Mouse (Mus musculus) megakaryocyte, embryonic 14.5 days (primary cell): ENCODE results near the gene Dpp7. TPM values are rescaled to one million over a fixed set of nuclear protein-coding genes. Genes with fewer than 3 reads are reported as not detected.

ENCODE experiments used
- H3K27me3 ChIP-seq: replicated peaks from 2 replicates; pipeline ENCODE3; 2012; ENCODE audit warnings: inconsistent platforms
- H3K36me3 ChIP-seq: replicated peaks from 2 replicates; pipeline ENCODE3; 2012; ENCODE audit warnings: low read length, inconsistent platforms, mixed read lengths
- H3K4me1 ChIP-seq: 2 replicates; pipeline ENCODE4 v1.6.1; 2012; ENCODE audit warnings: inconsistent platforms
- H3K4me3 ChIP-seq: replicated peaks from 2 replicates; pipeline ENCODE3; 2012; ENCODE audit warnings: moderate library complexity, mild to moderate bottlenecking, inconsistent platforms
- H3K9me3 ChIP-seq: 2 replicates; pipeline ENCODE4 v1.6.1; 2012; ENCODE audit warnings: inconsistent platforms
- FLI1 ChIP-seq: IDR thresholded peaks from 2 replicates; pipeline ENCODE4 v1.6.1; 2012; ENCODE audit warnings: low read length, inconsistent platforms, mixed read lengths
- GATA1 ChIP-seq: IDR thresholded peaks from 3 replicates; pipeline ENCODE4 v1.6.1; 2012; ENCODE audit warnings: mixed read lengths, low read length, inconsistent platforms, borderline replicate concordance
- polyA plus RNA-seq: library from polyadenylated mRNA; stranded (reverse); fragments of >175 nt; gene quantifications from 2 replicates; pipeline ENCODE4 v1.2.3, GENCODE M21; 2012; ENCODE audit warnings: low replicate concordance; ENCODE audit not compliant: insufficient read depth

The Dpp7 gene
- polyA plus RNA-seq, 1 experiment: 4.4 TPM

DNA sequence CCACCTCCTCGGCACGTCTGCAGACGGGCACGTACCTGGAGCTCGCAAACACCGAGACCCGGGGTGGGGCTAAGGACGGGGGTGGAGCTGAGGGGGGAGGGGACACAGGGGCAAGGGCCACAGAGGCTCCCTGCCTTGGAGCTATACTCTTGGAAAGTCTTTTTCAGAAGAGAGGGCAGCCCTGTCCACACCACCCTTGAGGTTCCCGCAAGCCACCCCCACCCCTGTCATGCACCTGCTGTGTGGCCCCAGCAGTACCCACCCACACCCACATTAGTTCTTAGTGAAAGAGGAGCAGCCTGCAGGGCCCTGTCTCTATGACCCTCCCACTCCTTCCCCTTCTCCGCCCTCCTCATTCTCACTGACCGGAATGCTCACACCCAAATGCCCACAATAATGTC is 44.7 kb downstream of the Dpp7 start:
- Histone ChIP-seq H3K4me1 (peaks cover 17% of the 10 kb centered on the region), H3K27me3 (peaks cover 92% of the 10 kb centered on the region), H3K4me3 (no peak overlapping the region), H3K36me3 (no peaks in the 10 kb centered on the region), H3K9me3 (peaks cover 5% of the 10 kb centered on the region)
- TF ChIP-seq GATA1: no peak
- no peak for TF ChIP-seq FLI1

DNA sequence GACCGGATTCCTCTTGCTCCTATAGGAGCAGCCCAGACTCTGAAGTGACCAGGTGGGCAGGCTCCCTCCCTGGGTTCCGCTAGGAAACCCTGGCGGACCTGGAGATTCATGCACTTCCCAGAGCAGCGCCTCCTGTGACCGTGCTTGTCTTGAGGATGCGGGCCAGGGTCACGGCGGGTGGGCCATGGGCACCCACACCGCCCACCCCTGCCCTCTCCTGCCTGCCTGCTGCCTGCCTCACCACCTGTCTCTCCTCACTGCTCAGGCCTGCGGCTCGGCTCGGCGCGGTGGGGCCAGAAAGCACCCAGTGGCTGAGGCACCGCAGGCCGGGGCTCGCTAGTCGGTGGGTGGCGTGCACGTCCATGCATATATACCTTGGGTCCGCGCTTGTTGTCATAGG is 45.2 kb downstream of the Dpp7 start:
- Histone ChIP-seq H3K27me3 (peaks cover 92% of the 10 kb centered on the region), H3K4me1 (peaks cover 17% of the 10 kb centered on the region), H3K4me3 (peak overlapping the region; percentile 38), H3K9me3 (peaks cover 5% of the 10 kb centered on the region), H3K36me3 (no peaks in the 10 kb centered on the region)
- no peak for TF ChIP-seq GATA1
- no peak for TF ChIP-seq FLI1

DNA sequence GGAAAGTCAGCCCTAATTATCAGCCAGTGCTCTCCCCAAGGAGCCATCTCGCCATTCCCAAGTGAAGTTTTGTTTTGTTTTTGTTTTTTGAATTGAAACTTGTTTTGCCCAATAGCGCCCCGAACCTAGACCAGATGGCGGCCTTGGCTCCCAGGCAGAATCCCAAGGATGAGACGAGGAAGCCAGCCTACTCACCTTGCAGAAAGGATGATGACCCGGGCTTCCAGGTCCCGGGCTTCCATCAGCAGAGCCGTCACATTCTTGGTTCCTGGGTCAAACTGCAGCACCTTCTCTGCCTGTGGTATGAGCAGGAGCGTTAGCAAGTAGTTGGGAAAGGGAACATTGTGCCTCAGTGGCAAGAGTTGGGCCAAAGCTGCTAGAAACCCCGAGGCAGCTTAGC is 46.0 kb downstream of the Dpp7 start:
- TF ChIP-seq FLI1 (no peak), GATA1 (no peak)
- Histone ChIP-seq H3K9me3 (peaks cover 5% of the 10 kb centered on the region), H3K36me3 (no peaks in the 10 kb centered on the region), H3K4me1 (peaks cover 23% of the 10 kb centered on the region), H3K4me3 (no peak overlapping the region), H3K27me3 (peaks cover 92% of the 10 kb centered on the region)

DNA sequence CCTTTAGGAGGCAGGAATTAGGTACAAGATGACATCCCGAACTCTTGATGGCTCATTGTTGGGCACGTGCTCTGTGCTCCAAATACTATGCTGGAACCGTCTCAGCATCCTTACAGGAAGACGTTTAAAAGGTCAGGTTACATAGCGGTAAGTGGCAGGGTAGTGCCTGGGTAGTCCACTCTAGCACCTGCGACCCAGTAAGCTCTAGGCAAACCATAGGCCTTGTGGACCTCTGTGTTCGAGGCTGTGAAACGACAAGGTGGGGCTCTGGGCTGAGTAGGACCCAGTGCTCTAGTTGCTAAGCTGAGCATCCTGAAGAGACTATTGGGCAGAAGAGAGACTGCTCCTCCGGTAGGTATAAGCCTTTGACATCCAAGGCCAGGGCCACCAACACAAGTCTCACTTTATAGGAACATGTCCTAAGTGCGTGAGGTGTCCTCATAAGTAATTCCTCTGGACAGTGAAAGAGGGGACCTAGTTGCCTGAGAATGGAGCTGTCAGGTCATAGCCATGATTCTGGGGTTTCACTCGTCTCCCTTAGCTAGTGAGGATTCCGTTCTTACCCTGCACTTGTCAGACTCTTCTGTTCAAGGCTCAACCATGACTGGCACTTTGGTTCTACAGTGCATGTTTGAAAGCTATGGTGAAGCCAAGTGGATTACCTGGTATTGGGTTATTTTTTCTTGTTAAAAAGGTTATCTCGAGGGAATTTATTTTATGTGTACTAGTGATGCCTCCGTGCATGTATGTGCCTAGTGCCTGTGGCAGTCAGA is 50.4 kb downstream of the Dpp7 start:
- Histone ChIP-seq H3K27me3 (peaks cover 88% of the 10 kb centered on the region), H3K4me3 (no peak overlapping the region), H3K9me3 (peaks cover 11% of the 10 kb centered on the region), H3K36me3 (no peaks in the 10 kb centered on the region), H3K4me1 (peaks cover 20% of the 10 kb centered on the region)
- TF ChIP-seq GATA1 (no peak), FLI1 (no peak)

DNA sequence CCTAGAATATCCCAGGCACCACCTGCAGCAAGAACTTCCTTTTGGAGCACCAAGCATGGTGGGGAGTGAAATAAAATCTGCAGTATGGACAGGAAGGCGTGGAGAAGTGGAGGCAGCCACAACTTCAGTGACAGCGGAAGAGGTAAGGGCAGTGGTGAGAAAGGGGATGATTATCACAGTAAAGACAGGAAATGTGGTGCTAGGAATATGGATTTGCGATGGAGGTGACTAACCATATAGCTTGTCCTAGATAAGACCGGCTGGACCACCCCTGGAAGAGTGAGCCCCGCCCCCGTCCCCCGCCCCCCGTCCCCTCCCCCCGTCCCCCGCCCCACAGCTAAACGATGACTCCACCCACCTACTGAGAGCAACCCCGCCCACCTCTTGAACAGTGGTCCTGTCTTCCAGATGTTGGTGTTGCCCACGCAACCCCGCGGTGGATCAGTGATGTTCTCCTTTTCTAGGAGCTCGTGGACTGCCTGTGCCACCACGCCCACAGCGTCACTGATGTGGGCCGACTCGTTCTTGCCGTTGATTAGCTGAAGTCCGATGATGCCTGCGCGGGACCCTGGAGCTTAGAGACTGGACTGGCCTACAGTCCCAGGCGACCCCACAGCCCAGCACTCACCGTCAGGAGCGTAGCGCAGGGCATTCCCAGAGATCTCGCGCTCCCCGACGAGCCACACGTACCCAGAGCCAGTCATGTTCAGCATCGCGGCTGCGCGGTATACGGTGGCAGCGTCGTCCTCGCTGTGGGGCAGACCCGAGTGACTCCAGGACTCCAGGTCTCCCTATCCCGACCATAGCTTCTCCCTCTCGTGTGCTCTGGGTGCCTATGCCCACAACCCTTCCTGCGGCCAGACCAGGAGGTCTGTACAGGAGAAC is 51.3 kb downstream of the Dpp7 start:
- H3K27me3 ChIP-seq: peaks cover 80% of the 10 kb centered on the region
- H3K4me1 ChIP-seq: peaks cover 20% of the 10 kb centered on the region
- H3K36me3 ChIP-seq: no peaks in the 10 kb centered on the region
- peaks cover 9% of the 10 kb centered on the region; the same call in 1 of the 2 replicates for H3K9me3 ChIP-seq
- no peak for TF ChIP-seq FLI1
- no peak for TF ChIP-seq GATA1
- peak overlapping the region; percentile 87 for H3K4me3 ChIP-seq

GRCm38 (mm10) chr2:25303931-25304656 is 52.1 kb downstream of the Dpp7 start:
- peak overlapping the region; percentile 69 for H3K4me3 ChIP-seq
- no peak for TF ChIP-seq FLI1
- H3K36me3 ChIP-seq: no peaks in the 10 kb centered on the region
- H3K9me3 ChIP-seq: peaks cover 10% of the 10 kb centered on the region; the same call in 1 of the 2 replicates
- peaks cover 20% of the 10 kb centered on the region for H3K4me1 ChIP-seq
- peaks cover 80% of the 10 kb centered on the region for H3K27me3 ChIP-seq

- H3K4me1 ChIP-seq: peaks cover 20% of the 10 kb centered on the region
- H3K36me3 ChIP-seq: no peaks in the 10 kb centered on the region
- no peak for TF ChIP-seq FLI1
- no peak for TF ChIP-seq GATA1
- peaks cover 12% of the 10 kb centered on the region for H3K9me3 ChIP-seq
- H3K27me3 ChIP-seq: peaks cover 78% of the 10 kb centered on the region
- no peak overlapping the region for H3K4me3 ChIP-seq
Measured at GRCm38 (mm10) chr2:25303452-25303851, 52.7 kb downstream of the Dpp7 start.

Other genes starting within 250 kb of the Dpp7 start
- gene Nrarp, start 175.6 kb downstream of the Dpp7 start, polyA plus RNA-seq: 7.9 and 8.1 TPM in 2 replicates
- gene Tor4a, start 159.5 kb downstream of the Dpp7 start, polyA plus RNA-seq: 10.3 and 14.6 TPM in 2 replicates
- gene Nelfb, start 144.9 kb downstream of the Dpp7 start, polyA plus RNA-seq: 22.9 and 24.0 TPM in 2 replicates
- 0.08 and 1.5 TPM in 2 replicates for gene Stpg3, start 141.7 kb downstream of the Dpp7 start, polyA plus RNA-seq
- not detected in 2 replicates for gene Fam166a, start 137.6 kb downstream of the Dpp7 start, polyA plus RNA-seq
- 264 and 365 TPM in 2 replicates for gene Tubb4b, start 131.7 kb downstream of the Dpp7 start, polyA plus RNA-seq
- not detected in 2 replicates for gene Slc34a3, start 122.0 kb downstream of the Dpp7 start, polyA plus RNA-seq
- gene Rnf224, start 119.6 kb downstream of the Dpp7 start, polyA plus RNA-seq: not detected in 2 replicates
- 3.8 and 7.6 TPM in 2 replicates for gene Rnf208, start 114.1 kb downstream of the Dpp7 start, polyA plus RNA-seq
- not detected in 2 replicates for gene Cysrt1, start 113.9 kb downstream of the Dpp7 start, polyA plus RNA-seq
- 1.1 TPM in 1 of 2 replicates, not detected in the other for gene AL732309.1, start 109.5 kb downstream of the Dpp7 start, polyA plus RNA-seq
- gene Tmem203, start 100.9 kb downstream of the Dpp7 start, polyA plus RNA-seq: 16.3 and 20.0 TPM in 2 replicates
- gene Tprn, start 93.7 kb downstream of the Dpp7 start, polyA plus RNA-seq: 11.9 and 12.9 TPM in 2 replicates
- 34.6 and 160 TPM in 2 replicates for gene Ssna1, start 83.9 kb downstream of the Dpp7 start, polyA plus RNA-seq
- 3.1 and 14.8 TPM in 2 replicates for gene Anapc2, start 83.9 kb downstream of the Dpp7 start, polyA plus RNA-seq
- not detected in 2 replicates for gene Tmem210, start 68.2 kb downstream of the Dpp7 start, polyA plus RNA-seq
- not detected in 2 replicates for gene Lrrc26, start 66.4 kb downstream of the Dpp7 start, polyA plus RNA-seq
- gene Grin1, start 37.2 kb downstream of the Dpp7 start, polyA plus RNA-seq: not detected in 2 replicates
- gene Man1b1, start 24.0 kb downstream of the Dpp7 start, polyA plus RNA-seq: 4.4 and 13.9 TPM in 2 replicates
- 12.1 and 13.3 TPM in 2 replicates for gene Uap1l1, start 9.3 kb upstream of the Dpp7 start, polyA plus RNA-seq
- gene Sapcd2, start 16.0 kb upstream of the Dpp7 start, polyA plus RNA-seq: 26.7 and 29.9 TPM in 2 replicates
- gene Entpd2, start 39.5 kb upstream of the Dpp7 start, polyA plus RNA-seq: 1.3 TPM in 1 of 2 replicates, not detected in the other
- 3.7 and 3.9 TPM in 2 replicates for gene Npdc1, start 43.0 kb upstream of the Dpp7 start, polyA plus RNA-seq
- 4.3 TPM in 1 of 2 replicates, not detected in the other for gene Fut7, start 66.9 kb upstream of the Dpp7 start, polyA plus RNA-seq
- 13.1 and 24.3 TPM in 2 replicates for gene Abca2, start 72.3 kb upstream of the Dpp7 start, polyA plus RNA-seq
- not detected in 2 replicates for gene Clic3, start 100.5 kb upstream of the Dpp7 start, polyA plus RNA-seq
- 51.1 and 52.3 TPM in 2 replicates for gene Paxx, start 104.7 kb upstream of the Dpp7 start, polyA plus RNA-seq
- gene Ptgds, start 113.7 kb upstream of the Dpp7 start, polyA plus RNA-seq: not detected in 2 replicates
- not detected in 2 replicates for gene Lcn12, start 137.6 kb upstream of the Dpp7 start, polyA plus RNA-seq
- 46.2 and 91.1 TPM in 2 replicates for gene Fbxw5, start 144.4 kb upstream of the Dpp7 start, polyA plus RNA-seq
- 0.43 TPM in 1 of 2 replicates, not detected in the other for gene C8g, start 145.4 kb upstream of the Dpp7 start, polyA plus RNA-seq
- 0.78 and 7.0 TPM in 2 replicates for gene Traf2, start 190.6 kb upstream of the Dpp7 start, polyA plus RNA-seq
- gene Edf1, start 201.5 kb upstream of the Dpp7 start, polyA plus RNA-seq: 316 and 1,404 TPM in 2 replicates
- 0.75 TPM in 1 of 2 replicates, not detected in the other for gene Mamdc4, start 218.5 kb upstream of the Dpp7 start, polyA plus RNA-seq
- 4.7 TPM in 1 of 2 replicates, not detected in the other for gene Phpt1, start 218.9 kb upstream of the Dpp7 start, polyA plus RNA-seq
- 0.44 and 0.85 TPM in 2 replicates for gene Ajm1, start 225.4 kb upstream of the Dpp7 start, polyA plus RNA-seq